Mouse (Mus musculus) heart, embryonic 14.5 days (tissue): ENCODE results near the gene Arhgap9. TPM values are rescaled to one million over a fixed set of nuclear protein-coding genes. Genes with fewer than 3 reads are reported as not detected.

Experiments used
- ATAC-seq: fragments of 200-750 bp; cut with Nextera tagmentation; 2 replicates; pipeline ENCODE4 v1.8.0; 2017; ENCODE audit warnings: low read depth, moderate TSS enrichment; ENCODE audit not compliant: insufficient number of reproducible peaks, insufficient read depth, low FRiP score
- H3K27ac ChIP-seq, 2 experiments: fragments of 200-500 bp in 1 of 2; fragments of 300-500 bp in 1 of 2; sonication (generic) in 1 of 2; replicated peaks in 1 of 2; 2 replicates each; pipeline ENCODE4 v1.5.1; 2012 to 2014; ENCODE audit warnings: low read depth in 2 of 2, low read length in 2 of 2, control low read depth in 1 of 2, mild to moderate bottlenecking in 1 of 2, mixed read lengths in 1 of 2; ENCODE audit not compliant: control insufficient read depth in 1 of 2, insufficient read depth in 1 of 2
- H3K27me3 ChIP-seq: fragments of 300-500 bp; sonication (generic); 2 replicates; pipeline ENCODE4 v1.6.1; 2014; ENCODE audit warnings: mild to moderate bottlenecking, low read length, control low read depth; ENCODE audit not compliant: control insufficient read depth, insufficient read depth
- H3K36me3 ChIP-seq: fragments of 300-500 bp; sonication (generic); 2 replicates; pipeline ENCODE4 v1.6.1; 2014; ENCODE audit warnings: mild to moderate bottlenecking, control low read depth, low read length, mixed read lengths; ENCODE audit not compliant: control insufficient read depth, insufficient read depth
- H3K4me1 ChIP-seq, 2 experiments: fragments of 200-500 bp in 1 of 2; fragments of 300-500 bp in 1 of 2; sonication (generic) in 1 of 2; 2 replicates each; pipeline ENCODE4 v1.6.1; 2012 to 2014; ENCODE audit warnings: low read length in 2 of 2, control low read depth in 1 of 2, mixed read lengths in 1 of 2; ENCODE audit not compliant: control insufficient read depth in 2 of 2, insufficient read depth in 2 of 2
- H3K4me2 ChIP-seq: fragments of 300-500 bp; sonication (generic); 2 replicates; pipeline ENCODE4 v1.6.1; 2014; ENCODE audit warnings: mild to moderate bottlenecking, low read length
- H3K4me3 ChIP-seq, 2 experiments: fragments of 200-500 bp in 1 of 2; fragments of 300-500 bp in 1 of 2; sonication (generic) in 1 of 2; 2 replicates each; pipeline ENCODE4 v1.5.1; 2012 to 2014; ENCODE audit warnings: low read length in 2 of 2, mild to moderate bottlenecking in 2 of 2, control low read depth in 1 of 2, low read depth in 1 of 2, moderate library complexity in 1 of 2; ENCODE audit not compliant: control insufficient read depth in 1 of 2, insufficient read depth in 1 of 2
- H3K9ac ChIP-seq: fragments of 300-500 bp; sonication (generic); 2 replicates; pipeline ENCODE4 v1.6.1; 2014; ENCODE audit warnings: mild to moderate bottlenecking, low read length
- H3K9me3 ChIP-seq: fragments of 300-500 bp; sonication (generic); 2 replicates; pipeline ENCODE4 v1.6.1; 2016; ENCODE audit warnings: low read length, control low read depth; ENCODE audit not compliant: control insufficient read depth
- WGBS: fragments of 180-500 bp; shearing (Covaris S2); extraction: QIAGEN DNeasy Blood & Tissue Kit; methylation state at CpG from one replicate; pipeline ENCODE4 v1.1.7; 2014; 5-methylcytosine and 5-hydroxymethylcytosine counted together
- polyA plus RNA-seq: library from polyadenylated mRNA; unstranded; fragments of >200 nt; fragmentation: Nextera tagmentation; extraction: Ambion mirVana; gene quantifications from 2 replicates; pipeline ENCODE4 v1.2.1, GENCODE M21; 2014

Arhgap9 gene
- polyA plus RNA-seq, 1 experiment from 2014 or later, result 1.3 TPM

- H3K9ac ChIP-seq, result no peak overlapping the region
- no peak for ATAC-seq
- no peak overlapping the region for H3K4me2 ChIP-seq
- H3K9me3 ChIP-seq, result no peaks in the 10 kb centered on the region
- peaks cover 12 to 15% of the 10 kb centered on the region in 2 experiments for H3K4me1 ChIP-seq
- 57% methylated on average over 8 of the region's 8 CpGs for WGBS
- no peaks in the 10 kb centered on the region for H3K36me3 ChIP-seq
- no peak overlapping the region for H3K4me3 ChIP-seq
- H3K27me3 ChIP-seq, result no peaks in the 10 kb centered on the region
- H3K27ac ChIP-seq, result no peak overlapping the region
These were observed 30.0 kb downstream of the Arhgap9 start for GRCm38 (mm10) chr10:127351719-127352118.

- 86% methylated on average over 9 of the region's 9 CpGs for WGBS
- no peaks in the 10 kb centered on the region for H3K36me3 ChIP-seq
- no peak overlapping the region for H3K4me3 ChIP-seq
- no peak for ATAC-seq
- no peaks in the 10 kb centered on the region for H3K27me3 ChIP-seq
- peaks cover 12 to 15% of the 10 kb centered on the region in 2 experiments for H3K4me1 ChIP-seq
- H3K27ac ChIP-seq, result no peak overlapping the region
- H3K4me2 ChIP-seq, result no peak overlapping the region
- no peaks in the 10 kb centered on the region for H3K9me3 ChIP-seq
- no peak overlapping the region for H3K9ac ChIP-seq
These were observed 30.4 kb downstream of the Arhgap9 start for GRCm38 (mm10) chr10:127352187-127352586.

- Histone ChIP-seq H3K9me3 (no peaks in the 10 kb centered on the region), H3K27ac (no peak overlapping the region), H3K27me3 (no peaks in the 10 kb centered on the region), H3K4me2 (no peak overlapping the region), H3K9ac (no peak overlapping the region), H3K36me3 (no peaks in the 10 kb centered on the region), H3K4me3 (no peak overlapping the region), H3K4me1 (peaks cover 12 to 15% of the 10 kb centered on the region in 2 experiments)
- no peak for ATAC-seq
- 88% methylated on average over 11 of the region's 11 CpGs for WGBS
These were observed 31.0 kb downstream of the Arhgap9 start for GRCm38 (mm10) chr10:127352766-127353165.

- Histone ChIP-seq H3K27ac (peak within 1 kb of the TSS; percentile 6 to 64; a peak in 2 of 4 replicates), H3K4me3 (no peak within 1 kb of the TSS), H3K9me3 (no peaks in the 10 kb centered on the region), H3K36me3 (no peaks in the 10 kb centered on the region), H3K9ac (no peak within 1 kb of the TSS), H3K4me1 (peaks cover 12 to 15% of the 10 kb centered on the region in 2 experiments), H3K4me2 (peak within 1 kb of the TSS; percentile 18; the same call in 1 of the 2 replicates), H3K27me3 (no peaks in the 10 kb centered on the region)
- ATAC-seq, result no peak
- 68% methylated on average over 17 of the region's 18 CpGs for WGBS
These were observed 32.4 kb downstream of the Arhgap9 start, which contains the start of gene Inhbe for GRCm38 (mm10) chr10:127353909-127354895. Gene Inhbe, minus strand, starts transcription at chr10:127354411.

GRCm38 (mm10) chr10:127355336-127355735 is 33.6 kb downstream of the Arhgap9 start:
- 87% methylated on average over 10 of the region's 10 CpGs for WGBS
- ATAC-seq, result no peak

GRCm38 (mm10) chr10:127360714-127361113 is 39.0 kb downstream of the Arhgap9 start:
- no peak overlapping the region for H3K4me3 ChIP-seq
- no peaks in the 10 kb centered on the region for H3K9me3 ChIP-seq
- no peaks in the 10 kb centered on the region for H3K27me3 ChIP-seq
- no peak overlapping the region for H3K27ac ChIP-seq
- no peak overlapping the region for H3K4me2 ChIP-seq
- no peaks in the 10 kb centered on the region for H3K4me1 ChIP-seq
- 79% methylated on average over 3 of the region's 3 CpGs for WGBS
- ATAC-seq, result no peak
- H3K36me3 ChIP-seq, result no peaks in the 10 kb centered on the region
- H3K9ac ChIP-seq, result no peak overlapping the region

More at GRCm38 (mm10) chr10:127355336-127355735, 33.6 kb downstream of the Arhgap9 start:
- no peaks in the 10 kb centered on the region for H3K27me3 ChIP-seq
- H3K36me3 ChIP-seq, result no peaks in the 10 kb centered on the region
- no peak overlapping the region for H3K9ac ChIP-seq
- peaks cover 11 to 14% of the 10 kb centered on the region in 2 experiments for H3K4me1 ChIP-seq
- H3K27ac ChIP-seq, result no peak overlapping the region
- no peak overlapping the region for H3K4me2 ChIP-seq
- H3K9me3 ChIP-seq, result no peaks in the 10 kb centered on the region
- no peak overlapping the region for H3K4me3 ChIP-seq

GRCm38 (mm10) chr10:127367116-127367515 is 45.4 kb downstream of the Arhgap9 start:
- Histone ChIP-seq H3K36me3 (no peaks in the 10 kb centered on the region), H3K4me2 (no peak overlapping the region), H3K9ac (no peak overlapping the region), H3K4me1 (no peaks in the 10 kb centered on the region), H3K27ac (no peak overlapping the region), H3K27me3 (no peaks in the 10 kb centered on the region), H3K4me3 (no peak overlapping the region), H3K9me3 (no peaks in the 10 kb centered on the region)
- no peak for ATAC-seq
- 61% methylated on average over 5 of the region's 5 CpGs for WGBS
